Mouse (Mus musculus) urinary bladder, postnatal 14 days (tissue): ENCODE data around the gene Pafah2.

ENCODE experiments used
- DNase-seq: peaks from one replicate; pipeline ENCODE4 v3.0.0; 2021; ENCODE audit warnings: low spot score

Pafah2 gene

DNA sequence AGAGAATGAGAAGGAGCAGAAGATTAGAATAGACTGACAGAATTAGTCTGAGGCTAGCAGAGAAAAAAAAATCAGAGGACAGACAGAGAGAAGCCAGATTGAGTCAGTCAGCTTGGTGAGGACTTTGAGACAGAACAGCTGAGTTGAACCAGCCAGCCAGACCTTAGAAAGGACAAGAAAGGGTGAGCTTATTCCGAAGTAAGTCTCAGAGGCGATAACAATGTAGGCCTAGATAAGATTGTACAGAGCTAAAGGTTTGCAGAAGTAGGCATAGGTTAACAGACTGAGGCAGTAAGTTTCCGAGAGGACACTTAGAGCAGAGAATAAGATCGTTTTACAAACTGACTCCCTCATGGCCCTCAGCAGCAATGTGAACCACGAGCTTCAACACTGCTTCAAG, 65.1 kb downstream of the Pafah2 start:
- no peak for DNase-seq

DNA sequence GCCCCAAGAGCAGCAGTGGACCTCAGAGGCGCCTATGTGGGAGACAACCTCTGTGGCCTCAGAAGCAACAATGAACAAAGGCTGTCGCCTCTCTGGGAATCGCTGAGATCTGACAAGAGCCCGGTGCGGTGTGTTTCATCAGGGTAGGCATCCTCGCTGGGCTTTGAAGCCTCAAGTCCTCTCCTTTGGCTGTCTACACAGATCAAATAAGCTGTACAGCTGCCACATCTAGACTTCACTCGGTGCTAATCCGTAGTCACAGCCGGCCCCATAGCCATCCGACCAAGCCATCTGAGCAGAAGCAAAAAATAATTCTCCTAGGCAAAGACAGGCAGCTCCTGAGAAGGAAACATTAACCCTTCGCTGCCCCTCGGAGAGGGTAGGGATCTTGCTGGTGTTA, 69.7 kb downstream of the Pafah2 start:
- DNase-seq, result no peak

DNA sequence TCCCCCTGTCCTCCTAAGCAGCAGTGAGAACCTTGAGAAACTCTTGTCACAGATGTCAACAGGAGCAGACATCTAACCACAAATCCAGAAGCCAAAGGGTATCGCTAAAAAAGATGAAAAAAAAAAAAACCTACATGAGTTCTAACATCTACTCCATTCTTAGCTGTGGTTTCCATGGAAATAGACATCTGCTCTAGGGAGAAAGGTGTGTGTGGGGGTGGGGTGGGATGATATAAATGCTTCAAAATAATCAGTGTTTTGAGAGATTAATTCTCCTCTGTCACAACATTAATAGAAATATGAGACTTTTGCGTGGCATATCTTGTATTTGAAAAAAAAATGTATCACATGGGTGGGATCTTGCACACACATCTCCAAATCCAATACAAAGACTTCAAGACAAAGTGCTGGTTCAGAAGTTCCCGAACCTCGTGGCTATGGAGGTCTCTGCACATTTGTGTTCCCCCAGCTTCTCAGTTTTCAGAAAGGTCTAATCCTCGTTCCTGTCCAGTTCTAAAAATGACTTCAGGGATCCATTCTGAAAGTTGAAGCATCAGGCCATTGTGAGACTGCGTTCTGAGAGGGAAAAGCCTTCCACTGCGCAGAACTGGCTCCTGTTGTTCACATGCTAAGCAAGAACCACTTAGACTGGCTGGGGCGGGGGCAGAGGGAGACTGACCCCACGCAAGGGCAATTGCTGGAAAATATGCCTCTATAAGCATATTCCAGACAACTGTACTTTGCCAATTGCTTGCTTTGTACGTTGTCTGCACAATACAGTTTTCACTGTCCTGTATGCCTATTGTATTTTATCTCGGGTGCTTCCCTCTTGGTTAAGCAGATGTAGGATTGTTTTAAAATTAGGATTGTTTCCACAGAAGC, 70.5 kb downstream of the Pafah2 start:
- no peak for DNase-seq

DNA sequence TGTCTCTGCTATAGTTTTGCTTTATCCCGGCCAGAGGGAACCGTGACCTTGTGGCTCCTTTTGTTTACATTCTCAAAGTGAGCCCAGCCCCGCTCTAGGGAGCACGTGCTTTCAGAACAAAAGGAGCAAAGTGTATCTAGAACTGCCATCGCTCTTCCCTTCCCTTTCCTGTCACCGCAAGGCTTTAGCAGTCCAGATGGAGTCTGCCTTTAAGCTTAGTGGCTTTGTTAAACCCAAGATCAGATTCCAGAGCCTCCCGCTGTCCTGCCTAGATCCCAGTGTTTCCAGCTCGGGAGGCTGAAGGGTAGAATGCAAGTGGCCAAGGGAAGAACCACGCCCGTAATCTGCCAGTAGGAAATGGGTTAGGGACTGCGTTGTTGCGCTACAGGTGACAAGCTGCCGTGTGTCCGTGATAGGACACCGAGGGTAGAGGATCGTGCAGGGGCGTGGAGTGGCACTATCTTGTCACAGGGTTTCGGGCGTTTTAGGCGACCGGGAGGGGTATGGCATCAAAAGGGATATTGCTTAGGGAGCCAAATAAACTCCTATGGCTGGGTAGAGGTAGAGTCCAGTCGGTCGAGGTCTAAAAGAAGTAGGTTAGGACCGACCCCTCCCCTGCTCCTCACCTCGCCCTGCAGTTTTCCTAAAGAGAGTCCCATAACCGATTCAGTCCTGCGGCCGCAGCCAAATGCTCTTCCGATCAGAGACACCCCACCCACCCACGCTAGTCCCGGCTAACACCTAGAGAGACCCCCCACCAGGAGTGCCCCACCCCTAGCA, 71.5 kb downstream of the Pafah2 start:
- no peak for DNase-seq

DNA sequence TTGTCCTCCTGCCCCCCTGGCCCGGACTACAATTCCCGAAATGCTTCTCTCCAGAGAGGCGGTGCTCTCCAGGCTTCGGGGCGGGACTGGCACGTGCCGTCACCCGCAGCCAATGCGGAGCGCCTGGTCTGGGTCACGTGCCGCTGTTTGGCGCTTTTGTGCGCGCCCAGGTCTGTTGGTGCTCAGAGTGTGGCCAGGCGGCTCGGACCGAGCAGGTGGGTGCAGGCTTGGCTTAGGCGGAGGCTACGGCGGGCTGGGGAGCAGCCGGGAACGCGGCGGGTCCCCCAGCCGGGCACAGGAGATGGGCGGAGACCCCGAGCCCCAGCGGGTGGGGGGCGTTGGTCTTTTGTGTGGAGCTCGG, 72.1 kb downstream of the Pafah2 start, which contains the start of gene Stmn1:
Gene Stmn1 (plus strand): TSS at position 106 of the 361 bp plus-strand sequence.
- peak; percentile 95 for DNase-seq

DNA sequence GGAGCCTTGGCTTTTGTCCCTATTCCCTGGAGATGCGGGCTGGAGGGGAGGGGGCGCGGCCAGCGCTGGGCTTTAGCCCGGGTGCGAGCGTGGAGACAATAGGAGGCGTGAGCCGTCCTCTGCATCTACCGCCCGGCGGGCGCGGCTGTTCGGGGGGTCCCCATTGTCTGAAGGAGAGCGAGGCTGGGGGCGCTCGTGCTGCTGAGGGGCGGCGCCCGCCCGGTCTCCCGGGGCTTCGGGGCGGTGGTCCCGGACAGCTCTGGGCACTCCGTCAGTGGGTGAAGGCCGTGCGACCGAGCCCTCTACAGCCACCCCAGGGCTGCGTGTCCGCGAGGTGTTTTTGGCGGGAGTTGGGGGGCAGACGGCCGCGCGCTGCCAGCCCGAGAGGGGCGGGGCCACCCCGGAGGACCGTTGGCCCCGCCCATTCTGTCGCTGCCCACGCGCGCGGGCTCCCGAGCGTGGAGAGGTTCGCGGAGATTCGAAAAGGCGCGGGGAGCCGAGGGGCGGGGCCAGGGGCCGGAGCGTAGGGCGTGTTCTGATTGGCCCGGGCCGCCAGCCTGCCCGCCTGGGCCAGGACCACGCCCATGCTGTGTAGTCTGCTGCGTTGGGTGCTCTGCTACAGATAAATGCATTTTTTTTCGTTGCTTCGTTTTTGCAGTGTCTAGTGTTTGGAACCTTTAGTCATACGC, 72.6 kb downstream of the Pafah2 start:
- peak; percentile 96 for DNase-seq

DNA sequence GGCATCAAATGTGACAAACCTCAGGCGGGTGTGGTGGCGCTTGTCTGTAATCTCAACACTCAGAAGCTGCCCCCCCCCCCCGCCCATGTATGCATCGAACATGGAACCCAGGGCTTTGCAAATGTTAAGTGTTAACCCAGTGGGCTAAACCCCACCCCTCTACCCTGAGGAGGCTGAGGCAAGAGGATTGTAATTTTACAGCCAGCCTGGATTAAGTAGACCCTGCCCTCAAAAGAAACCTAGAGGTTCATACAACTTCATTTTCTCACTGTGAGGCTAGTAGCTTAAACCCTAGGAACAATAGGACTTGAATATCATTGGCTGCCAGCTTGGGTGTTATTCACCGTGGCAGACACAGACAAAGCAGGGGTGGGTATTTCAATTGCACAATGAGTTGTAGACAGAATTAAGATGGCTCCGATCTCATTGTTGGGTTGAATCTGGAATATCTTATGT, 73.2 kb downstream of the Pafah2 start:
- DNase-seq, result no peak

DNA sequence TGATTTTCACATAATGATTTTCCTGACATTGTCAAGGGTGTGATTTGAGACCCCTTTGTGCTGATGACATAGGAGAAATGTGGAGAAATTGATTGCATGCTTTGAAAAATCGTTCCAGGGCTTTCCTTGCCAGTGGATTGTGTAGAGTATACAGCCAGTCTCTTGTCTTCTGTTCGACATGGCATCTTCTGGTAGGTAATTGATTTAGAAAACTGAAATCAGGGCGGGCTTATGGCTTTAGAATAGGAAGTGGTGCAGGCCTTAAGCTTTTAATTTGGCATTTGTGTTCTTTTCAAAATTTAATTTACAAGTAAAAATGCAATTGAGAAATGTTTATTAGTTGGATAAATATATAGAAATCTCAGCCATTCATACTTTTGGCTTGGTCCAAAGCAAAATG, 73.9 kb downstream of the Pafah2 start:
- DNase-seq, result no peak

DNA sequence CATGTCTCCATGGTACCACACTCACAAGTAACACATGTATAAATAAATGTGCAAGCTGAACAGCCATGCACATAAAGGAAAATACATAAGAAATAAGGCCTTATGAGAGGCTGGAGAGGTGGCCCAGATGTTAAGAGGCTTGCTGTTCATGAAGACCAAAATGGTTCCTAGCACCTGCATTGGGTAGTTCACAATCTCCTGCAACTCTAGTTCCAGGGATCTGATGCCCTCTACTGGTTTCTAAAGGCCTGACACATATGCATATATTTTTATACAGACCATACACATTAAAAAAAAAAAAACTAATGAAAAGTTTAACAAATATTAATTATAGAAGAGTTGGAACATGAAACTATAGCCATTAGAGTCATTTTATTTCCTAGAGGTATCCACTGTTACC, 75.3 kb downstream of the Pafah2 start:
- DNase-seq, result no peak

DNA sequence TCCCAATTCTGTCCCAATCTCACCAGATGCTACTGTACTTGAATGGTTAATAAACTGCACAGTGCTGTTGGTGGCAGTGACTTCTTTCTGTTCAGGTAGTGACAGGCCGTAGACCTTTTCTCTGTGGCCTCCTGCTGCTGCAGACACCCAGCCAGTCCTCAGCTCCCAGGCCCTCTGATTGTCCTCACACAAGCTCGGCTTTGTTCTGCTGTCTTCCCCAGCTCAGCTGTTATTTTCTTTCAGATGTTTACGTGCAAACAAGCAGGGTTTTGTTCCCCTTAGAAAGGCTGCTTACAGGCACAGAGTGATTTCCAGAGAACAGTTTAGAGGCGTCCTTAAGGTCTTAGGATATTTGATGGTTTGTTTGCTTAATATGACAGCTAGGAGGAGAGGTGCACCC, 77.6 kb downstream of the Pafah2 start:
- no peak for DNase-seq

DNA sequence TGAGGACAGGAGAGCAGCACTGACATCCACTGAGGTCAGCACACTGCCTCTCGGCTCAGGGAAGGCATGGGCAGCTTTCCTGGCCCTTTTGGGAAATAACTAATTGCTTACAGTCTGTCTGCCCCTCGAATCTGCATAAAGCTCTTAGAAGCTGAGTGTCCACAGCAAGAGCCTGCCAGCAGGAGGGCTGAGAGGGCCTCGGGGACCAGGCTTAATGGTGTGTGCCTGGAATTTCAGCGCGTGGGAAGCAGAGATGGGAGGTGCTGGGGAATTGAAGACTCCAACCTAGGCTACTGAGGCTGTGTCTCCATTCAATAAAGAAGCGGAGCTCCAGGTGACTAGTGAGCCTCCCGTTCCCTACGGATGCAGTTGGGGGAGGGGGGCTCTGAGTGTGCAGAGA, 78.1 kb downstream of the Pafah2 start:
- DNase-seq, result no peak

DNA sequence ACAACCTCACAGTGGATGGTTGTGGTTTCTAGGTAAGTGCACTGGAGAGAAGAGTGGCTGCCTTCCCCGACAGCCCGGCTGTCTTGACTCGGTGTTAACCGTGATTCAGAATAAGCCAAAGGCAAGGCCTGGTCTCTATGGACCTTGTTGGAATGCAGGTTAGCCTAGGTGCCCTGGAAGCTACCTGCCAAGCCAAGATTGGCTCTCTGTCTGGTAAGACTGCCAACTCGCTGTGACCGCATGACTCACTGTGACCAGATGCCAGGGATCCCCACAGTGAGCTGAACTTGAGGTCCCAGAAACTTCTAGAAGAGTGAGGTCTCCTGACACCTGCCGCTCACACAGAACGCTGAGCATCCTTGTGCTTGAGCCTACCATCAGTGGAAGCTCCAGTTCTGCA, 80.8 kb downstream of the Pafah2 start:
- no peak for DNase-seq
